Mouse (Mus musculus) neural tube, embryonic 12.5 days (tissue): Measurements from ENCODE around the gene Ndufb2. TPM values are rescaled to one million over a fixed set of nuclear protein-coding genes. Genes with fewer than 3 reads are reported as not detected.

Source experiments
- ATAC-seq: fragments of 200-750 bp; cut with Nextera tagmentation; 2 replicates; pipeline ENCODE4 v1.8.0; 2017; ENCODE audit warnings: low read depth, mild to moderate bottlenecking, moderate TSS enrichment, moderate library complexity; ENCODE audit not compliant: low FRiP score
- H3K27ac ChIP-seq: fragments of 300-500 bp; sonication (generic); 2 replicates; pipeline ENCODE4 v1.5.1; 2016
- H3K27me3 ChIP-seq: fragments of 300-500 bp; sonication (generic); replicated peaks from 2 replicates; pipeline ENCODE4 v1.6.1; 2016; ENCODE audit warnings: mild to moderate bottlenecking
- H3K36me3 ChIP-seq: fragments of 300-500 bp; sonication (generic); 2 replicates; pipeline ENCODE4 v1.6.1; 2016; ENCODE audit warnings: mild to moderate bottlenecking
- H3K4me1 ChIP-seq: fragments of 300-500 bp; sonication (generic); 2 replicates; pipeline ENCODE4 v1.6.1; 2016
- H3K4me2 ChIP-seq: fragments of 300-500 bp; sonication (generic); replicated peaks from 2 replicates; pipeline ENCODE4 v1.6.1; 2016; ENCODE audit warnings: mild to moderate bottlenecking
- H3K4me3 ChIP-seq: fragments of 300-500 bp; sonication (generic); 2 replicates; pipeline ENCODE4 v1.5.1; 2016
- H3K9ac ChIP-seq: fragments of 300-500 bp; sonication (generic); 2 replicates; pipeline ENCODE4 v1.6.1; 2016; ENCODE audit warnings: mild to moderate bottlenecking
- H3K9me3 ChIP-seq: fragments of 300-500 bp; sonication (generic); 2 replicates; pipeline ENCODE4 v1.6.1; 2016; ENCODE audit warnings: mild to moderate bottlenecking
- WGBS: fragments of 180-500 bp; shearing (Covaris S2); methylation state at CpG from one replicate; pipeline ENCODE4 v1.1.7; 2016; 5-methylcytosine and 5-hydroxymethylcytosine counted together
- polyA plus RNA-seq: library from polyadenylated mRNA; unstranded; fragments of >200 nt; fragmentation: Nextera tagmentation; extraction: Ambion mirVana; gene quantifications from 2 replicates; pipeline ENCODE4 v1.2.1, GENCODE M21; 2016

Ndufb2 gene
- polyA plus RNA-seq, 1 experiment from 2014 or later, result 319 TPM

GRCm38 (mm10) chr6:39591481-39591880, 893 bp upstream of the Ndufb2 start:
- Histone ChIP-seq H3K9me3 (no peaks in the 10 kb centered on the region), H3K27ac (no peak overlapping the region), H3K4me1 (peaks cover 6% of the 10 kb centered on the region), H3K27me3 (no peaks in the 10 kb centered on the region), H3K4me3 (no peak overlapping the region), H3K4me2 (no peak overlapping the region), H3K9ac (no peak overlapping the region), H3K36me3 (peaks cover 31% of the 10 kb centered on the region)
- ATAC-seq, result no peak
- WGBS, result 95% methylated on average over 4 of the region's 4 CpGs

GRCm38 (mm10) chr6:39600851-39601250, 8.5 kb downstream of the Ndufb2 start:
- ATAC-seq, result no peak
- Histone ChIP-seq H3K27me3 (no peaks in the 10 kb centered on the region), H3K4me3 (no peak overlapping the region), H3K36me3 (peaks cover 48% of the 10 kb centered on the region), H3K9ac (no peak overlapping the region), H3K27ac (no peak overlapping the region), H3K4me2 (no peak overlapping the region), H3K9me3 (no peaks in the 10 kb centered on the region), H3K4me1 (no peaks in the 10 kb centered on the region)
- WGBS, result 95% methylated on average over 3 of the region's 3 CpGs

GRCm38 (mm10) chr6:39601828-39602227, 9.5 kb downstream of the Ndufb2 start:
- H3K9me3 ChIP-seq, result no peaks in the 10 kb centered on the region
- H3K4me1 ChIP-seq, result no peaks in the 10 kb centered on the region
- no peak overlapping the region for H3K4me2 ChIP-seq
- H3K36me3 ChIP-seq, result peaks cover 47% of the 10 kb centered on the region
- 88% methylated on average over 3 of the region's 3 CpGs for WGBS
- no peaks in the 10 kb centered on the region for H3K27me3 ChIP-seq
- no peak overlapping the region for H3K4me3 ChIP-seq
- ATAC-seq, result no peak
- H3K9ac ChIP-seq, result no peak overlapping the region
- no peak overlapping the region for H3K27ac ChIP-seq

GRCm38 (mm10) chr6:39604565-39604964, 12.2 kb downstream of the Ndufb2 start:
- ATAC-seq, result no peak
- Histone ChIP-seq H3K4me1 (no peaks in the 10 kb centered on the region), H3K9ac (no peak overlapping the region), H3K27me3 (no peaks in the 10 kb centered on the region), H3K9me3 (no peaks in the 10 kb centered on the region), H3K36me3 (peaks cover 27% of the 10 kb centered on the region), H3K27ac (no peak overlapping the region), H3K4me3 (no peak overlapping the region), H3K4me2 (no peak overlapping the region)
- WGBS, result 92% methylated on average over 5 of the region's 5 CpGs

- H3K9me3 ChIP-seq, result no peaks in the 10 kb centered on the region
- no peak overlapping the region for H3K4me2 ChIP-seq
- no peak overlapping the region for H3K27ac ChIP-seq
- ATAC-seq, result no peak
- H3K4me1 ChIP-seq, result no peaks in the 10 kb centered on the region
- peaks cover 17% of the 10 kb centered on the region for H3K36me3 ChIP-seq
- H3K9ac ChIP-seq, result no peak overlapping the region
- 89% methylated on average over 6 of the region's 6 CpGs for WGBS
- no peaks in the 10 kb centered on the region for H3K27me3 ChIP-seq
- no peak overlapping the region for H3K4me3 ChIP-seq
These were observed 13.7 kb downstream of the Ndufb2 start for GRCm38 (mm10) chr6:39606056-39606455.

- no peak overlapping the region for H3K27ac ChIP-seq
- peaks cover 16% of the 10 kb centered on the region for H3K36me3 ChIP-seq
- H3K9ac ChIP-seq, result no peak overlapping the region
- no peaks in the 10 kb centered on the region for H3K27me3 ChIP-seq
- 77% methylated on average over 3 of the region's 3 CpGs for WGBS
- H3K4me1 ChIP-seq, result no peaks in the 10 kb centered on the region
- no peak overlapping the region for H3K4me2 ChIP-seq
- H3K4me3 ChIP-seq, result no peak overlapping the region
- no peak for ATAC-seq
- H3K9me3 ChIP-seq, result no peaks in the 10 kb centered on the region
These were observed 14.5 kb downstream of the Ndufb2 start for GRCm38 (mm10) chr6:39606862-39607261.

- WGBS, result 73% methylated on average over 5 of the region's 5 CpGs
These were observed 15.0 kb downstream of the Ndufb2 start for GRCm38 (mm10) chr6:39607365-39607764.

GRCm38 (mm10) chr6:39610207-39610606, 17.8 kb downstream of the Ndufb2 start:
- 74% methylated on average over 2 of the region's 2 CpGs for WGBS

More at GRCm38 (mm10) chr6:39607365-39607764, 15.0 kb downstream of the Ndufb2 start:
- H3K36me3 ChIP-seq, result peaks cover 13% of the 10 kb centered on the region
- no peaks in the 10 kb centered on the region for H3K9me3 ChIP-seq
- H3K27ac ChIP-seq, result no peak overlapping the region
- no peak overlapping the region for H3K4me2 ChIP-seq
- no peaks in the 10 kb centered on the region for H3K27me3 ChIP-seq
- no peaks in the 10 kb centered on the region for H3K4me1 ChIP-seq
- H3K9ac ChIP-seq, result no peak overlapping the region
- no peak overlapping the region for H3K4me3 ChIP-seq
- ATAC-seq, result no peak

GRCm38 (mm10) chr6:39611296-39611695, 18.9 kb downstream of the Ndufb2 start:
- Histone ChIP-seq H3K4me3 (no peak overlapping the region), H3K27ac (no peak overlapping the region), H3K27me3 (no peaks in the 10 kb centered on the region), H3K36me3 (peaks cover 19% of the 10 kb centered on the region), H3K4me2 (no peak overlapping the region), H3K9ac (no peak overlapping the region), H3K9me3 (no peaks in the 10 kb centered on the region), H3K4me1 (no peaks in the 10 kb centered on the region)
- 88% methylated on average over 2 of the region's 2 CpGs for WGBS
- no peak for ATAC-seq

More at GRCm38 (mm10) chr6:39610207-39610606, 17.8 kb downstream of the Ndufb2 start:
- no peak overlapping the region for H3K9ac ChIP-seq
- no peak overlapping the region for H3K27ac ChIP-seq
- H3K4me1 ChIP-seq, result no peaks in the 10 kb centered on the region
- no peaks in the 10 kb centered on the region for H3K9me3 ChIP-seq
- no peak overlapping the region for H3K4me3 ChIP-seq
- H3K4me2 ChIP-seq, result no peak overlapping the region
- H3K27me3 ChIP-seq, result no peaks in the 10 kb centered on the region
- ATAC-seq, result no peak
- H3K36me3 ChIP-seq, result peaks cover 19% of the 10 kb centered on the region

Other genes with a start within 250 kb of the Ndufb2 start
- 57.1 and 63.6 TPM in 2 replicates for gene Slc37a3, start 214.9 kb upstream of the Ndufb2 start, polyA plus RNA-seq
- 0.32 and 0.33 TPM in 2 replicates for gene Rab19, start 211.4 kb upstream of the Ndufb2 start, polyA plus RNA-seq
- 204 and 209 TPM in 2 replicates for gene Mkrn1, start 172.1 kb upstream of the Ndufb2 start, polyA plus RNA-seq
- 48.4 and 50.6 TPM in 2 replicates for gene Dennd2a, start 34.7 kb upstream of the Ndufb2 start, polyA plus RNA-seq
- 37.2 and 40.9 TPM in 2 replicates for gene Adck2, start 18.7 kb upstream of the Ndufb2 start, polyA plus RNA-seq
- 0.51 and 1.7 TPM in 2 replicates for gene Gm42420, start 6.8 kb upstream of the Ndufb2 start, polyA plus RNA-seq
- 23.2 and 24.0 TPM in 2 replicates for gene Braf, start 132.9 kb downstream of the Ndufb2 start, polyA plus RNA-seq
- gene Mrps33, start 218.4 kb downstream of the Ndufb2 start, polyA plus RNA-seq, result 231 and 233 TPM in 2 replicates